Mouse (Mus musculus) lung, embryonic 15.5 days (tissue): ENCODE data around the gene Mgat1. TPM values are rescaled to one million over a fixed set of nuclear protein-coding genes. Genes with fewer than 3 reads are reported as not detected.

Experiments
- ATAC-seq: fragments of 200-750 bp; cut with Nextera tagmentation; 2 replicates; pipeline ENCODE4 v1.8.0; 2017; ENCODE audit warnings: moderate number of reproducible peaks, borderline replicate concordance; ENCODE audit not compliant: low FRiP score, low TSS enrichment; ENCODE audit errors: extremely low read depth
- H3K27ac ChIP-seq: fragments of 300-500 bp; sonication (generic); 2 replicates; pipeline ENCODE4 v1.5.1; 2015; ENCODE audit warnings: moderate library complexity, mild to moderate bottlenecking, inconsistent platforms
- H3K27me3 ChIP-seq: fragments of 300-500 bp; sonication (generic); 2 replicates; pipeline ENCODE4 v1.6.1; 2015; ENCODE audit warnings: inconsistent platforms
- H3K36me3 ChIP-seq: fragments of 300-500 bp; sonication (generic); 2 replicates; pipeline ENCODE4 v1.6.1; 2015; ENCODE audit warnings: inconsistent platforms
- H3K4me1 ChIP-seq: fragments of 300-500 bp; sonication (generic); 2 replicates; pipeline ENCODE4 v1.6.1; 2015; ENCODE audit warnings: inconsistent platforms
- H3K4me2 ChIP-seq: fragments of 300-500 bp; sonication (generic); 2 replicates; pipeline ENCODE4 v1.6.1; 2015; ENCODE audit warnings: inconsistent platforms, mild to moderate bottlenecking, moderate library complexity
- H3K4me3 ChIP-seq: fragments of 300-500 bp; sonication (generic); 2 replicates; pipeline ENCODE4 v1.5.1; 2015; ENCODE audit warnings: mild to moderate bottlenecking, inconsistent platforms
- H3K9ac ChIP-seq: fragments of 300-500 bp; sonication (generic); 2 replicates; pipeline ENCODE4 v1.6.1; 2015; ENCODE audit warnings: inconsistent platforms
- H3K9me3 ChIP-seq: fragments of 300-500 bp; sonication (generic); 2 replicates; pipeline ENCODE4 v1.6.1; 2016; ENCODE audit warnings: inconsistent platforms
- WGBS: fragments of 180-500 bp; shearing (Covaris S2); methylation state at CpG from one replicate; pipeline ENCODE4 v1.1.7; 2015; 5-methylcytosine and 5-hydroxymethylcytosine counted together
- polyA plus RNA-seq: library from polyadenylated mRNA; unstranded; fragments of >200 nt; fragmentation: Nextera tagmentation; extraction: Ambion mirVana; gene quantifications from 2 replicates; pipeline ENCODE4 v1.2.1, GENCODE M21; 2015

Gene Mgat1
- polyA plus RNA-seq, 1 experiment from 2014 or later = 69.6 TPM

DNA sequence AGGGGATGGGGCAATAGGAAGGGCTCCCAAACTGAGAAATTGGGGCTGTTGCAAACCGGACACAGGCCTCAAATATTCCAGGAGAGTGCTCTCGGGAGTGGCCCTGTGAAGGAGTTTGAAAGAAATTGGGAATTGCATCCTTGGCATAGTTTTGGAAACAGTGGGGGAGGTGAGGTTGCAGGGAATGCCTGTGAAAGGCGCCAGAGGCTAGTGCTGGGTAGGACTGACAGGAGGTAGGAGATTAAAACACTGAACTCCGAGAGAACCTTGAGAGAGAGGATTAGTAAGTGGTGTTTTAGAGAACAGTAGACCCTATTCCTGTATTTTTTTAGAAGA lies 572 bp downstream of the Mgat1 start:
- Histone ChIP-seq H3K4me3 (peak overlapping the region; percentile 57), H3K4me2 (peak overlapping the region; percentile 66), H3K27me3 (no peaks in the 10 kb centered on the region), H3K9me3 (no peaks in the 10 kb centered on the region), H3K27ac (peak overlapping the region; percentile 96), H3K4me1 (peaks cover 51% of the 10 kb centered on the region), H3K36me3 (no peaks in the 10 kb centered on the region), H3K9ac (peak overlapping the region; percentile 57)
- 0 out of 2 replicates have a peak, but pooled peaks have one; percentile 0 for ATAC-seq
- 1% methylated on average over 4 of the region's 4 CpGs for WGBS

DNA sequence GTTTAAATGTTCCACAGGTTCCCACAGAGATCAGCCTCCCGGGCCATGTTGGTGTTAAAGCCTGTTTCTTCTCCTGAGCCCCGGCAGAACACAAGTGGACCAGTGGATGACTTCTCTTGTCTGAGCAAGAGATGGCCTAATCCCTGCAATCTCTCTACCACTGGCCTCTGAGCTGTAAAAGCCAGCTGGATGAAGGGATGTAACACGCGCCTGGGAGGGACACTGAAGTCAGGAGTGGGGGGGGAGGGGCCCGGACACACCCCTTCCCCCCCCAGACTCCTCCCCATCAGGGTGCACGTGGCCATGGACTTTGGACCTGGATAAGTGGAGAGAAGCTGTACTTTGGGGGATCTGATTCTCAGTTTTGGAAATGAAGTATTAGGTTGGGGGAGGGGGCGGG lies 1.2 kb downstream of the Mgat1 start:
- Histone ChIP-seq H3K9ac (peak overlapping the region; percentile 57; the same call in 1 of the 2 replicates), H3K36me3 (no peaks in the 10 kb centered on the region), H3K4me1 (peaks cover 57% of the 10 kb centered on the region), H3K4me2 (peak overlapping the region; percentile 66), H3K4me3 (peak overlapping the region; percentile 57), H3K9me3 (no peaks in the 10 kb centered on the region), H3K27ac (peak overlapping the region; percentile 96), H3K27me3 (no peaks in the 10 kb centered on the region)
- no peak for ATAC-seq
- 13% methylated on average over 7 of the region's 7 CpGs for WGBS

- no peaks in the 10 kb centered on the region for H3K27me3 ChIP-seq
- no peaks in the 10 kb centered on the region for H3K36me3 ChIP-seq
- H3K4me1 ChIP-seq = peaks cover 57% of the 10 kb centered on the region
- no peak for ATAC-seq
- H3K9me3 ChIP-seq = no peaks in the 10 kb centered on the region
- H3K4me2 ChIP-seq = peak overlapping the region; percentile 66
- peak overlapping the region; percentile 11; the same call in 1 of the 2 replicates for H3K9ac ChIP-seq
- WGBS = 26% methylated on average over 12 of the region's 12 CpGs
- H3K4me3 ChIP-seq = peak overlapping the region; percentile 57
- peak overlapping the region; percentile 96 for H3K27ac ChIP-seq
Measured at GRCm38 (mm10) chr11:49245634-49246415, 1.8 kb downstream of the Mgat1 start.

DNA sequence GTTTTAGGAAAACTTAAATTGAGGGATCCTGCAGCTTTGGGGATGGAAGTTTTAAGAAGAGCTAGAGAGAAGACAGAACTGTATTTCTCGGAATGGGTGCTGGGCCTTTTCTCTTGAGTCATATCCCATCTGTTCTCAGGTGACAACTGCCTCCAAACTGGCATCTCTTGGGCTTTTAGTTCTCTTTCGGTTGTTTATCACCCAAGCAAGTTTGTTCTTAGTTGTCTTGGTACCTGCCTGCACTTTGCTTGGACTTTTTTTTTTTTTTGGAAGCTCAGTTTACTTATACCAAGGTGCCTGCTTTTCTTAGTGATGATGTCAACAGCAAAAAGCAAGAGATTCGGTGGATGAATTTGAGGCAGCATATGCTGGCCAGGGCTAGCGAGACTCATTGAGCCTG lies 2.5 kb downstream of the Mgat1 start:
- no peak overlapping the region for H3K4me3 ChIP-seq
- no peak overlapping the region for H3K4me2 ChIP-seq
- H3K4me1 ChIP-seq = peaks cover 63% of the 10 kb centered on the region
- no peak for ATAC-seq
- WGBS = 82% methylated on average over 4 of the region's 4 CpGs
- no peaks in the 10 kb centered on the region for H3K9me3 ChIP-seq
- no peaks in the 10 kb centered on the region for H3K27me3 ChIP-seq
- H3K36me3 ChIP-seq = no peaks in the 10 kb centered on the region
- H3K9ac ChIP-seq = no peak overlapping the region
- no peak overlapping the region for H3K27ac ChIP-seq

- no peak overlapping the region for H3K9ac ChIP-seq
- H3K9me3 ChIP-seq = no peaks in the 10 kb centered on the region
- no peak overlapping the region for H3K4me2 ChIP-seq
- WGBS = 43% methylated on average over 2 of the region's 2 CpGs
- H3K4me3 ChIP-seq = no peak overlapping the region
- no peaks in the 10 kb centered on the region for H3K27me3 ChIP-seq
- H3K27ac ChIP-seq = peak overlapping the region; percentile 96
- peaks cover 70% of the 10 kb centered on the region for H3K4me1 ChIP-seq
- no peaks in the 10 kb centered on the region for H3K36me3 ChIP-seq
- ATAC-seq = no peak
Measured at GRCm38 (mm10) chr11:49247255-49247654, 3.3 kb downstream of the Mgat1 start.

- Histone ChIP-seq H3K27ac (peak overlapping the region; percentile 96), H3K36me3 (peaks cover 9% of the 10 kb centered on the region; the same call in 1 of the 2 replicates), H3K27me3 (no peaks in the 10 kb centered on the region), H3K9me3 (no peaks in the 10 kb centered on the region), H3K4me3 (no peak overlapping the region), H3K4me1 (peaks cover 70% of the 10 kb centered on the region), H3K4me2 (peak overlapping the region; percentile 74), H3K9ac (peak overlapping the region; percentile 9; the same call in 1 of the 2 replicates)
- 37% methylated on average over 6 of the region's 6 CpGs for WGBS
- no peak for ATAC-seq
Measured at GRCm38 (mm10) chr11:49248226-49248973, 4.4 kb downstream of the Mgat1 start.

GRCm38 (mm10) chr11:49248974-49249700 lies 5.1 kb downstream of the Mgat1 start:
- H3K36me3 ChIP-seq = peaks cover 16% of the 10 kb centered on the region; the same call in 1 of the 2 replicates
- H3K27ac ChIP-seq = peak overlapping the region; percentile 96
- ATAC-seq = no peak
- peaks cover 70% of the 10 kb centered on the region for H3K4me1 ChIP-seq
- H3K4me2 ChIP-seq = peak overlapping the region; percentile 74
- no peaks in the 10 kb centered on the region for H3K9me3 ChIP-seq
- H3K4me3 ChIP-seq = no peak overlapping the region
- H3K27me3 ChIP-seq = no peaks in the 10 kb centered on the region
- 62% methylated on average over 6 of the region's 6 CpGs for WGBS
- H3K9ac ChIP-seq = 0 out of 2 replicates have a peak overlapping the region, but pooled peaks have one; percentile 9

DNA sequence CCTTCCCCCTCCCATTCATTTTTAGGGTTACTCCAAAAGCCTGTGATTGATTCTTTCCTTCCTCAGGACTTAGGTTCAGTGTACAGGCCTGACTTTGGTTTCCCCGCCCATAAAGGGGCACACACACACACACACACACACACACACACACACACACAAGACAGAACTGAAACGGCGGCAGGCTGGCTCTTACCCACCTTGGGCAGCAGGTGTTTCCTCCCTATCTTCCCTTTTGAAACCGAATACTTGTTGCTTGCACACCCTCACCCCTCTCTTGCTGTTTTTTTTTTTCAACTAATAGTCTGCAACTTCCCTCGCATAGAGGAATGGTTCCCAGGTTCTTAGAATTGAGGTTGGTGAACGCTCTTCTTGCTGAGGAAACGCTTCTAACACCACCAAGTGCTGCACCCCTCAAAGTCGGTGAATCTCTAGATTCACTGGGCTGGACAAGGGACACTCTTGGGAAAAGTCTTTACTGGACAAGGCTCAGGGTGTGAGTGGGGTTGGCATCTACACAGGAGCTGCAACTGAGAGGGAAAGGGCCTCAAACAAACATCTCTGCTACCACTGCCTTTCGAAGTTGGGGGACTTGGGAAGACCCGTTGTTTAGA lies 5.9 kb downstream of the Mgat1 start:
- Histone ChIP-seq H3K9me3 (no peaks in the 10 kb centered on the region), H3K4me3 (peak overlapping the region; percentile 74), H3K4me2 (peak overlapping the region; percentile 74), H3K36me3 (peaks cover 22% of the 10 kb centered on the region), H3K9ac (peak overlapping the region; percentile 82), H3K4me1 (peaks cover 65% of the 10 kb centered on the region), H3K27me3 (no peaks in the 10 kb centered on the region), H3K27ac (peak overlapping the region; percentile 96)
- 20% methylated on average over 10 of the region's 10 CpGs for WGBS
- no peak for ATAC-seq

GRCm38 (mm10) chr11:49250422-49251379 lies 6.7 kb downstream of the Mgat1 start:
- Histone ChIP-seq H3K27ac (peak overlapping the region; percentile 96), H3K9ac (peak overlapping the region; percentile 82), H3K9me3 (no peaks in the 10 kb centered on the region), H3K4me3 (peak overlapping the region; percentile 74), H3K4me2 (peak overlapping the region; percentile 74), H3K36me3 (peaks cover 23% of the 10 kb centered on the region), H3K4me1 (peaks cover 57% of the 10 kb centered on the region), H3K27me3 (no peaks in the 10 kb centered on the region)
- 3% methylated on average over 45 of the region's 45 CpGs for WGBS
- ATAC-seq = peak; percentile 97

- 0 out of 2 replicates have a peak overlapping the region, but pooled peaks have one; percentile 96 for H3K27ac ChIP-seq
- H3K4me2 ChIP-seq = peak overlapping the region; percentile 74
- peaks cover 53% of the 10 kb centered on the region for H3K4me1 ChIP-seq
- no peaks in the 10 kb centered on the region for H3K27me3 ChIP-seq
- peak overlapping the region; percentile 74 for H3K4me3 ChIP-seq
- no peaks in the 10 kb centered on the region for H3K9me3 ChIP-seq
- H3K36me3 ChIP-seq = peaks cover 23% of the 10 kb centered on the region
- peak overlapping the region; percentile 82 for H3K9ac ChIP-seq
- ATAC-seq = no peak
- 50% methylated on average over 7 of the region's 7 CpGs for WGBS
Measured at GRCm38 (mm10) chr11:49251380-49251761, 7.4 kb downstream of the Mgat1 start.
